Mouse (Mus musculus): Measurements from ENCODE around the gene Ndufa3. TPM values are rescaled to one million over a fixed set of nuclear protein-coding genes. Genes with fewer than 3 reads are reported as not detected.
A peak's percentile ranks its signal among the peaks of the same experiment; 100 is the strongest.
"Not testable (repeated sequence)": the region's sequence is repeated elsewhere in the genome, so short reads cannot be mapped to it uniquely, and the experiment has no call there.

The Ndufa3 gene
- polyA plus RNA-seq, 1 experiment: 885 TPM

DNA sequence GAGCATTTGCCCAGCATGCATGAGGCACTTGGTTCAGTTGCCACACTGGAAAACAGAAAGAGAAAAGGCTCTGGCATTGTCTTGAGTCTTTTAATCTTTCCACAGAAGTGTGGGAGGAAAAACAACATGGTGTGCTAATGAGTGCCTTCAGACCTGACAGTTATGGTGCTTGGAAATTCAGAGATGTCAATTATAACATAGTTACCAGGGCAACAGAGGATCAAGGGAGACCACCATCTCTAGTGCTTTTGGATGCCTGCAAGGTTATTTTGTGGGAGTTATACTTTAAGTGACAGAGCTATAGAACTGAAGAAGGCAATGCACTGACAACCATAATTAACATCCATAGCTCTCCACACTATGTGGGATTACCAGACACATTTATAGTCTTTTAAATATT lies 23.3 kb upstream of the Ndufa3 start:
- H3K4me3 ChIP-seq (ENCODE audit: insufficient read depth, low read depth, low read length): no peak overlapping the region
- DNase-seq: no peak
- H3K36me3 ChIP-seq (ENCODE audit: control insufficient read depth, insufficient read depth, low read length): no peaks in the 10 kb centered on the region
- H3K4me1 ChIP-seq (ENCODE audit: control insufficient read depth, insufficient read depth, low read length): no peaks in the 10 kb centered on the region
- H3K27me3 ChIP-seq (replicated peaks; ENCODE audit: control insufficient read depth, insufficient read depth, low read length): no peaks in the 10 kb centered on the region
- H3K27ac ChIP-seq (ENCODE audit: insufficient read depth, low read depth, low read length): no peak overlapping the region
- TF ChIP-seq POLR2A (IDR thresholded peaks at IDR 0.05; ENCODE audit: low read depth, low read length) (no peak), CTCF (conservative IDR thresholded peaks at IDR 0.05; ENCODE audit: insufficient read depth, insufficient read length, low read depth, low read length) (no peak)

GRCm38 (mm10) chr7:3594686-3595085 lies 22.5 kb upstream of the Ndufa3 start:
- no peaks in the 10 kb centered on the region for H3K36me3 ChIP-seq (ENCODE audit: control insufficient read depth, insufficient read depth, low read length)
- WGBS: 15% methylated on average over 5 of the region's 5 CpGs
- no peak for TF ChIP-seq POLR2A (IDR thresholded peaks at IDR 0.05; ENCODE audit: low read depth, low read length)
- no peak for TF ChIP-seq CTCF (conservative IDR thresholded peaks at IDR 0.05; ENCODE audit: insufficient read depth, insufficient read length, low read depth, low read length)
- H3K27me3 ChIP-seq (replicated peaks; ENCODE audit: control insufficient read depth, insufficient read depth, low read length): no peaks in the 10 kb centered on the region
- no peak for DNase-seq
- H3K4me3 ChIP-seq (ENCODE audit: insufficient read depth, low read depth, low read length): peak overlapping the region; percentile 32; the same call in 1 of the 2 replicates
- no peaks in the 10 kb centered on the region for H3K4me1 ChIP-seq (ENCODE audit: control insufficient read depth, insufficient read depth, low read length)
- H3K27ac ChIP-seq (ENCODE audit: insufficient read depth, low read depth, low read length): no peak overlapping the region

GRCm38 (mm10) chr7:3595146-3595545 lies 22.0 kb upstream of the Ndufa3 start:
- WGBS: 7% methylated on average over 9 of the region's 9 CpGs
- TF ChIP-seq POLR2A (IDR thresholded peaks at IDR 0.05; ENCODE audit: low read depth, low read length) (no peak), CTCF (conservative IDR thresholded peaks at IDR 0.05; ENCODE audit: insufficient read depth, insufficient read length, low read depth, low read length) (no peak)
- Histone ChIP-seq H3K4me1 (ENCODE audit: control insufficient read depth, insufficient read depth, low read length) (no peaks in the 10 kb centered on the region), H3K36me3 (ENCODE audit: control insufficient read depth, insufficient read depth, low read length) (no peaks in the 10 kb centered on the region), H3K27me3 (replicated peaks; ENCODE audit: control insufficient read depth, insufficient read depth, low read length) (no peaks in the 10 kb centered on the region), H3K27ac (ENCODE audit: insufficient read depth, low read depth, low read length) (no peak overlapping the region), H3K4me3 (ENCODE audit: insufficient read depth, low read depth, low read length) (no peak overlapping the region)
- peak; percentile 76 for DNase-seq

- DNase-seq; H3K4me1 ChIP-seq (ENCODE audit: control insufficient read depth, insufficient read depth, low read length); H3K27ac ChIP-seq (ENCODE audit: insufficient read depth, low read depth, low read length); H3K36me3 ChIP-seq (ENCODE audit: control insufficient read depth, insufficient read depth, low read length); H3K27me3 ChIP-seq (replicated peaks; ENCODE audit: control insufficient read depth, insufficient read depth, low read length); H3K4me3 ChIP-seq (ENCODE audit: insufficient read depth, low read depth, low read length): not testable (repeated sequence)
- 51% methylated on average over 1 of the region's 1 CpGs for WGBS
Observed at GRCm38 (mm10) chr7:3597755-3598154, 19.4 kb upstream of the Ndufa3 start.

- H3K36me3 ChIP-seq (ENCODE audit: control insufficient read depth, insufficient read depth, low read length): no peaks in the 10 kb centered on the region
- TF ChIP-seq CTCF (conservative IDR thresholded peaks at IDR 0.05; ENCODE audit: insufficient read depth, insufficient read length, low read depth, low read length): peak; percentile 51
- no peak for TF ChIP-seq POLR2A (IDR thresholded peaks at IDR 0.05; ENCODE audit: low read depth, low read length)
- H3K27me3 ChIP-seq (replicated peaks; ENCODE audit: control insufficient read depth, insufficient read depth, low read length): no peaks in the 10 kb centered on the region
- 2% methylated on average over 4 of the region's 4 CpGs for WGBS
- H3K27ac ChIP-seq (ENCODE audit: insufficient read depth, low read depth, low read length): no peak overlapping the region
- peak; percentile 83 for DNase-seq
- no peak overlapping the region for H3K4me3 ChIP-seq (ENCODE audit: insufficient read depth, low read depth, low read length)
- no peaks in the 10 kb centered on the region for H3K4me1 ChIP-seq (ENCODE audit: control insufficient read depth, insufficient read depth, low read length)
Observed at GRCm38 (mm10) chr7:3601119-3601518, 16.1 kb upstream of the Ndufa3 start.

DNA sequence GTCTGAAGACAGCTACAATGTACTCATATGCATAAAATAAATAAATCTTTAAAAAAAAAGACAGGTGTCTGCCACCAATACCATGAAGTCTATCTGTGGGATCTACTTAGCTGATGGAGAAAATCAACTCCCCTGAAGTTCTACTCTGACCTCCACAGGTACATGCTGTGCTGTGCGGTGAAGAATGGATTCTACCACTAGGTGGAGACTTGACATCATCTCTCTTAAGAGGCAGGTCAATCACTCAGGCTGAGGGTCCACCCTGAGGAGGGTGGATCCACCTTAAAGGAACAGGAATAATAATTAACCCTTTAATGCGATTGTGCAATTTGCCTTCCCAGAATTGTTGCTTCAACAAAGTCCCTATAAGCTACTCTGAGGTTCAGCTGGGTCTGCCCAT lies 10.4 kb upstream of the Ndufa3 start:
- TF ChIP-seq POLR2A (IDR thresholded peaks at IDR 0.05; ENCODE audit: low read depth, low read length) (no peak), CTCF (conservative IDR thresholded peaks at IDR 0.05; ENCODE audit: insufficient read depth, insufficient read length, low read depth, low read length) (peak; percentile 58)
- DNase-seq: peak; percentile 66
- no peaks in the 10 kb centered on the region for H3K4me1 ChIP-seq (ENCODE audit: control insufficient read depth, insufficient read depth, low read length)
- no peaks in the 10 kb centered on the region for H3K27me3 ChIP-seq (replicated peaks; ENCODE audit: control insufficient read depth, insufficient read depth, low read length)
- WGBS: 16% methylated on average over 2 of the region's 2 CpGs
- no peaks in the 10 kb centered on the region for H3K36me3 ChIP-seq (ENCODE audit: control insufficient read depth, insufficient read depth, low read length)
- H3K27ac ChIP-seq (ENCODE audit: insufficient read depth, low read depth, low read length): no peak overlapping the region
- no peak overlapping the region for H3K4me3 ChIP-seq (ENCODE audit: insufficient read depth, low read depth, low read length)

DNA sequence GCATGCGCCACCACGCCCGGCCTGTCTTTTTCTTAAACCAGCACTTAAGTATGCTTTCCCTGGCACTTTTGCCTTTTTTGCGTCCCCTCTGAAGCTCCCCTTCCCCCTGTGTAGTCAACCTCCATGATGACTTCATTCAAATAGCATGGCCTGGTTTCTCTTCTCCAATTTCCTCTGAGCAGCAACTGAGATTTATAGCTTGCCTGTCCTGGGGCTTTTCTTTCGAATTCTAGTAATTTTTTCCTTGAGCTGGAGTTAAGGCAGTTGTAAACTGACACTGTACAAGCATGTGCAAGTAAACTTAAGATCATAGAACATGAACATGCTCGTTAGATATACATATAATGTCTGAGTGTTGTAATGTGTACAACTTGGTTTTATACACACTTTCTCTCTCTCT lies 9.8 kb upstream of the Ndufa3 start:
- Histone ChIP-seq H3K27me3 (replicated peaks; ENCODE audit: control insufficient read depth, insufficient read depth, low read length) (no peaks in the 10 kb centered on the region), H3K27ac (ENCODE audit: insufficient read depth, low read depth, low read length) (no peak overlapping the region), H3K4me3 (ENCODE audit: insufficient read depth, low read depth, low read length) (no peak overlapping the region), H3K36me3 (ENCODE audit: control insufficient read depth, insufficient read depth, low read length) (no peaks in the 10 kb centered on the region), H3K4me1 (ENCODE audit: control insufficient read depth, insufficient read depth, low read length) (no peaks in the 10 kb centered on the region)
- TF ChIP-seq CTCF (conservative IDR thresholded peaks at IDR 0.05; ENCODE audit: insufficient read depth, insufficient read length, low read depth, low read length) (no peak), POLR2A (IDR thresholded peaks at IDR 0.05; ENCODE audit: low read depth, low read length) (no peak)
- WGBS: 64% methylated on average over 6 of the region's 6 CpGs
- DNase-seq: no peak

- DNase-seq: no peak
- Histone ChIP-seq H3K4me3 (ENCODE audit: insufficient read depth, low read depth, low read length) (no peak overlapping the region), H3K27ac (ENCODE audit: insufficient read depth, low read depth, low read length) (no peak overlapping the region; the same call in 1 of the 2 replicates), H3K27me3 (replicated peaks; ENCODE audit: control insufficient read depth, insufficient read depth, low read length) (no peaks in the 10 kb centered on the region), H3K36me3 (ENCODE audit: control insufficient read depth, insufficient read depth, low read length) (no peaks in the 10 kb centered on the region), H3K4me1 (ENCODE audit: control insufficient read depth, insufficient read depth, low read length) (no peaks in the 10 kb centered on the region)
- WGBS: 78% methylated on average over 3 of the region's 3 CpGs
- TF ChIP-seq POLR2A (IDR thresholded peaks at IDR 0.05; ENCODE audit: low read depth, low read length): no peak
- TF ChIP-seq CTCF (conservative IDR thresholded peaks at IDR 0.05; ENCODE audit: insufficient read depth, insufficient read length, low read depth, low read length): no peak
Observed at GRCm38 (mm10) chr7:3608668-3609067, 8.5 kb upstream of the Ndufa3 start.
